Mouse (Mus musculus) mature B cell (primary cell): ENCODE measurements around the gene Gpnmb.

Experiments used
- in situ Hi-C: fragments of 300-500 bp; cut with MboI; formaldehyde crosslinking; loops from 2 replicates; pipeline ENCODE4 v1.14.3; 2019

Gene Gpnmb

GRCm38 (mm10) chr6:49031230-49031629 is 5.1 kb upstream of the Gpnmb start:
- in situ Hi-C loops, result no loop called here

- in situ Hi-C loops, result no loop called here
Observed at GRCm38 (mm10) chr6:49032783-49033182, 3.6 kb upstream of the Gpnmb start.

DNA sequence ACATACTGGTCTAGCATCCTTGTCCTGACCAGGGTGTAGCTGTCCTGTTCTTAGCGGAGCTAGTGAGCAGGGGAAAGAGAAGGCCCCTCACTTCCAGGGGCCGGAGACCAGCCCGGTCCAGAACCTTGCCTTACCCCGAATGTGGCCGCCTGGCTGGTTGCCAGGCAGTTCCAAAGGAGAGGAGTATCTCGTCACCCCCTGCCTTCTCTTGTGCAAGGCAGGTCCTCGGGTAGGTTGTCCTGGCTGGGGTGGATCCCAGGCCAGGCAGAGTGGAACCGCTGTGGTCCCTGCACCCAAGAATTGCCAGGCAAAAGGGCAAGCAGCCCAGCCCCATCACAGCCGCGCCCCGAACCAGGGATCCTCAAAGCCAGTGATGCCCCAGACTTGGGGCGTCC is 919 bp downstream of the Gpnmb start:
- in situ Hi-C loops, result no loop called here

DNA sequence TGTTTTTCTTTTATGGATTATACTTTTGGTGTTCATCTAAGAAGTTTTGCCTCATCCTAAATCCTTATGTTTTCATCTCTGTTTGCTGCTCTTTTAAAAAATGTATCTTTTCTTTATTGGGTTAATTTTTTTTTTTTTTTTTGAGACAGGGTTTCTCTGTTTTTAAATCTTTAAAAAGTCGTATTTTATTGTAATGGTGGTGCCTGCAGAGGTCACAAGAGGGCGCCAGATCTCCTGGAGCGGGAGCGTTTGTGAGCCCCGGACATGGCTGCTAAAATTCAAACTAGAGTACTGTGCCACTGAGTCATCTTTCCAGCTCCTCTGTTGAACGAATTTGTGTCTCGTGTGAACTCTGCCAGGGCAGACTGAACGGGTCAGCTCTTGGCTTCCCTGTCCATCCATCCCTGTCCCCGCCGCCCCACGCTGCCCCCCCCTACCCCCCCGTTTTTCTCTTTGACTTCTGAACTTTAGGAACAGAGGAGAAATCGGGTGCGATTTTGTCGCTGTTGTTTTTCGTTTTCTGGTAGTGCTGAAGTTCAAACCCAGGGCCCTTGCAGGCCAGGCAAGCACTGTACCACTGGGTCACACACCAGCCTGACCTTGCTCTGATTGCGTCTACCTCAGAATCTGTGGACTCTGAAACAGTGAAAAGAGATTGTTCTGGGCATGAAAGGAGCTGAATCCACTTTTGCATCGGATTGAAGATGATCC is 3.3 kb downstream of the Gpnmb start:
- in situ Hi-C loops, result no loop called here

DNA sequence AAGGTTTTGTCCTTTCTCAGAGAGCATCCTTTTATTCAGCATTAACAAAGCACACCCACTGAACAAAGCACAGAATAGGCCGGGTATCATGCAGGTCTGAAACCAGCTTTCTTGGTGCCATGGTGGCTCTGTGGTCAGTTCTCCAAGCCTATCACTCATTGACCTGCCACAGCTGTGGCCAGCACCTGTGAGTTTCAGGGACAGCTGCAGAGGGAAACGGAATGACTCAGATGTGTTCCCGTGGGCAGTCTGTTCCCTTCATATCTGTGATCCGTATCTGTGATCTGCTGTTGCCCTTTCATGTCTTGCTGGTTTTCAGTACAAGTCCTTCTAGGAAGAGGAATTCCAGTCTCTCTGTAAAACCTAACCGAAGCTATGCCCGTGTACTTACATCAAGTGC is 10.2 kb downstream of the Gpnmb start:
- in situ Hi-C loops, result no loop called here

DNA sequence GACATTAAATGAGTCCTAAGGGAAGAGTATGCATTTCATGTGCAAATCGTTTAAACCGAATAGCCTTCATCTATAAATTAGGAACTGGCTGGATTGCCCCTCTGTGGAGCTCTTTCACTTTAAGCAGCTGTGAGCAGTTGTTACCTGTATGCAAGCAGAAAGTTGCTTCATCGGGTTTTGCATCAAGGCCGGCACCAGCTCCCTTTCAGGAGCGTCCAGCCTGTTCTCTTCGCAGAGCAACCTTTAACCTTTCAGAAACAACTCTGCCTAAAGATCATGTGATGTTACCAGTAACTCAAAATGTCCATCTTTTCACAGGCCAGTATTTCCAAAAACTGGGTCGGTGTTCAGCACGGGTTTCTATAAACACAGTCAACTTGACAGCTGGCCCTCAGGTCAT is 10.6 kb downstream of the Gpnmb start:
- in situ Hi-C loops, result no loop called here

- in situ Hi-C loops, result no loop called here
Observed at GRCm38 (mm10) chr6:49047848-49048247, 11.5 kb downstream of the Gpnmb start.

DNA sequence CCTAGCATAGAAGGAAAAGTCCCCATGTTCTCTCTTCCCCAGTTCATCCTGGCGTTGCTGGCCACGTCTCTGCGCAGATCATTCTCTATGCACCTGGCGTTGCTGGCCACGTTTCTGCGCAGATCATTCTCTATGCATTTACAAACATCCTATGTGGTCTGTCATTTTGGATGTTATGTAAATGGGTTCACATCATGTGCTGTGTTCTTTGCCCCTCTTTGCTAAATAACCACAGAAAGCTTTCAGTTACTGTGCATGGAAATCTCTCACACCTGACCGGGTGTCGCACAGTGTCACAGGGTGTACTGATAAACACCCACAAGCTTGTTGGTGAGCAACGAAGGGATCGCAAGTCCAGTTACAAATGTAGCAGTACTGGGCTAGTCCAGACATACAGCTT is 12.0 kb downstream of the Gpnmb start:
- in situ Hi-C loops, result no loop called here

DNA sequence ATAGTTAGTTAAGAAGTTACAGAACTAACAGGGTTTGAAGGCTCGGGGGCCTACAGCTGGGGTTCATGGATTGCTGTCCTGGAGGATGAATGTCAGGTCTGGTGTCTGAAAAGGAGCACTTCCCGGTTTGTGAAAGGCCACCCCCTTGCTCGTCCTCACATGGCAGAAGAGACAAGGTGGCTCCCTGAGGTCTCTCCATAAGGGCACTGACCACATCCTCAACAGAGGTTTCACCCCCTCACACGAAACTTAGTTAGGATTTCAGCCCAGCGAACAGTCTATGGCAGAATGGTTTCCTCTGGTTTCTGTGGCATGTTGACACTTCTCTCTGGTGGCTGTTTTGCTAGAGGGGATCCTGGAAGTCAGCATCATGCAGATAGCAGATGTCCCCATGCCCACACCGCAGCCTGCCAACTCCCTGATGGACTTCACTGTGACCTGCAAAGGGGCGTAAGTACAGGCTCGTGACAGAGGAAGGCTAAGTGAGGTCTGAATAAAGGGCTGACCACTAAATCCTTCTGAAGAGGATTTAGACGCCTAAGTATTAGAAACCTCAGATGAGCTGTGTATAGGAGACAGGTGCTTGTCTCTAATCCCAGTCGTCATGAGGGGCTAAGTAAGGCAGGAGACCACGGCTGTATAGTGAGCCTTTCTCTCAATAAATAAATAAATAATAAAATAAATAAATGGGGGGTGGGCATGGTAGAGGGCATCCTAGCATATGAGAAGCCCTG is 14.5 kb downstream of the Gpnmb start:
- in situ Hi-C loops, result loop anchor here (10.0 kb wide), 1 partner anchor 344 kb away; the partner anchor contains the start of gene Stk31

DNA sequence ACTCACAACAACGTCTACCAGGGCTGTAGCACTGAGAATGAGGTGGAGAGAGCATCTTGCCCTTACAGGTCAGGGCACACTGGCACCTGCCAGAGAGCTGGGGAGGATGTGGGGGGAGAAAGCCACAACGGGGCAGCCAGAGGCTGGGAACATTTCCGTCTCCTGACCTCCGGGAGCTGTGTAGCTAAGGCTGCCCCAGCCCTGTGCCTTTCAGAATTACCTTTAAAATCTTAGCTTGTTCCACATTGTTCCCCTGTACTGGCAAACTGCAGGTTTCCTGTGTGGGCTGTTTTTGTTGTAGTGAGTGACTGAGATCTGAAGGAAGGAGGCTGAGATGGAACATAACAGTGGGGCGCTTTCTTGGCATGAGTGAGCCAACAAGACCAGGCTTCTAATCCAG is 15.8 kb downstream of the Gpnmb start:
- in situ Hi-C loops, result loop anchor here (10.0 kb wide), 1 partner anchor 343 kb away; the partner anchor contains the start of gene Stk31

DNA sequence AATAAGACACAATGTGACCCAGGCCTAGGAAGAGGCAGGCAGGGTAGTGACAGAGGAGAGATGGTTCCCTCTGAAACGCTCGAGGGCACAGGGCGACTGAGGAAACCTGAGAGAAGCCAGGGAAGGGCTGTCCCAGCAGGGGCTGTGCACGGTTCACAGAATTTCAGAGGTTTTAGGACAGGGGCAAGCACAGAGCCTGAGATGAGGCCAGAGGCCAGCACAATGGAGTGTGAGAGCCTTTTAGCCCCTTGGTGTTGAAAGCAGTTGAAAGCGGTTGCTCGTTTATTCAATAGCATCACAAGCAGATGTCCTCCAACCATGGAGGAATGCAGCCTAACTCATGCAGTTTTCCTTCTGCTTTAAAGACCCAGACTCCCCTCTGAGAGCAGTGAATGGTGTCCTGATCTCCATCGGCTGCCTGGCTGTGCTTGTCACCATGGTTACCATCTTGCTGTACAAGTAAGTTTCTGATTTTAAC is 18.9 kb downstream of the Gpnmb start:
- in situ Hi-C loops, result loop anchor here (10.0 kb wide), 1 partner anchor 340 kb away; the partner anchor contains the start of gene Stk31

- in situ Hi-C loops, result loop anchor here (10.0 kb wide), 1 partner anchor 339 kb away; the partner anchor contains the start of gene Stk31
Observed at GRCm38 (mm10) chr6:49056009-49056408, 19.7 kb downstream of the Gpnmb start.

DNA sequence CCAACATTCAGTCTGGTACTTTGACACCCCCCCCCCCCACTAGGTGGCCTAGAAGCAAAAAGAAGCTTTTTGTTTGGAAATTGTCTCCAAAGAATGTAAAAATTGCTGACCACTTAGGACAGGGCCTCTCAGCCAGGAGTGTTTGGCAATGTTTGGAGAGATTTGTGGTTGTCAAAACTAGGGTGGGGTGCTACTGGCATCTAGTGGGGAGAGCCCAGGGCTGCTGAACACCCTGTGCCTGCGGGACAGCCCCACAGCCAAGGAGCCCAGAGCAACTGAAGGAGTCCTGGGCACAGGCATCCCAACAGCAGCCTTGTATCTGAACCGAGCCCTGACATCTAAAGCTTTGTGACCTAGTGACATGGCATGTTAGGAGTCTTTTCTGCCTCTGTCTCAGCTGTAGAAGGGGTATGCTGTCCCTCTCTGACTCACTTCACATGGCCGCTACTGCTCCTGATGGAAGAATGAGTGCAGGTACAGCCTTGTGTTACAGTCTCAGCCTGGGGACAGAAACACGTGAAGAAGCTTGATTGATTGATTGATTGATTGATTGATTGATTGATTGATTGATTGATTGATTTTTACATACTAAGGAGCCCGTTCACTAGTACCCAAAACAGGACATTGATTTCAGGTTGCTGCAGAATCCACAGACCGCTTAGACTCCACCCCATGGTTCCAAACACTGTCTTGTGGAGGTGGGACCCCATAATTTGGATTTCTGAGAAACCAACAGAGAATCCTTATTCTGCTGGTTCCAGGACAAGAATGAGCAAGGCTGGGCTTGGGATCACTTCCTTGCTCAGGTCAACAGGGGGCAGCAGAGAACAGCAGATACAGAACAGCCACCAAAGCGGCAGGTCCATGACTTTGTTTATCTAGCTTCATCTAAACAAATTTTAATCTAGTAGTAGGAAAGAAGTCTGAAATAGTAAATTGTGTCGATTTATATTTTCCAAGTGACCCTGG is 21.0 kb downstream of the Gpnmb start:
- in situ Hi-C loops, result loop anchor here (10.0 kb wide), 1 partner anchor 337 kb away; the partner anchor contains the start of gene Stk31

- in situ Hi-C loops, result no loop called here
Observed at GRCm38 (mm10) chr6:49068361-49068760, 32.0 kb downstream of the Gpnmb start.

DNA sequence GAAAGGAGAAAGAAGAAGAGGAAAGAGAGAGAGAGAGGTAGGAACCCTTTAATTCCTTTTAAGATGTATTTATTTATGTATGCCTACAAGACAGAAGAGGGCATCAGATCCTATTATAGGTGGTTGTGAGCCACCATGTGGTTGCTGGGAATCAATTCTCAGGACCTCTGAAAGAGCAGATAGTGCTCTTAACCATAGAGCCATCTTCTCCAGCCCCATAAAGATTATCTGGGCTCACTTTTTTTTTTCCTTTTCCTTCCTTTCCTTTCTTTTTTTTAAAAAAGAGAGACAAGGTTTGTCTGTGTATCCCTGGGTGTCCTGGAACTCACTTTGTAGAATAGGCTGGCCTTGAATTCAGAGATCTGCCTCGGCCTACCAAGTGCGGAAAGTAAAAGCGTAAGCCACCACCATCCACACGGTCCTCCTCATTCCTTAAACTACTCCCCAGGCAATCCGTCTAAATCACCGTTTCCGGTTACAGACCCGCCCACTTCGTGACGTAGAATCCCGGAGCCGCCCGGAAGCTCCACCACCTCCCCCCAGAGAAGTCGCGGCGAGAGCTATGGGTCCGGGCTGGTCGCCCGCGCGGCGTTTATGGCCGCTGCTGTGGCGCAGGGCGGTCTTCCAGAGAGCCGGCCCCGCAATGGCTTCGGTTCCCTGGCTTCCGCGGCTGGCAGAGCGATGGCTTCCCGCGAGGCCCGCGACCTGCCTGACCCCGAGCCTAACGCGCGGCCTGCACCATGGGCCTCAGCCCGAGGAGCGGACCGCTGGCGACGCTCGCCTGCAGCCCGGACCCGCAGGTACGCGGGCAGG is 37.2 kb downstream of the Gpnmb start, which contains the start of gene Malsu1:
Gene Malsu1 (plus strand): TSS at position 492 of the 813 bp plus-strand sequence.
- in situ Hi-C loops, result no loop called here

- in situ Hi-C loops, result no loop called here
Observed at GRCm38 (mm10) chr6:49074117-49074490, 37.8 kb downstream of the Gpnmb start.

- in situ Hi-C loops, result no loop called here
Observed at GRCm38 (mm10) chr6:49077894-49078293, 41.5 kb downstream of the Gpnmb start.

GRCm38 (mm10) chr6:49079313-49079712 is 43.0 kb downstream of the Gpnmb start:
- in situ Hi-C loops, result no loop called here

DNA sequence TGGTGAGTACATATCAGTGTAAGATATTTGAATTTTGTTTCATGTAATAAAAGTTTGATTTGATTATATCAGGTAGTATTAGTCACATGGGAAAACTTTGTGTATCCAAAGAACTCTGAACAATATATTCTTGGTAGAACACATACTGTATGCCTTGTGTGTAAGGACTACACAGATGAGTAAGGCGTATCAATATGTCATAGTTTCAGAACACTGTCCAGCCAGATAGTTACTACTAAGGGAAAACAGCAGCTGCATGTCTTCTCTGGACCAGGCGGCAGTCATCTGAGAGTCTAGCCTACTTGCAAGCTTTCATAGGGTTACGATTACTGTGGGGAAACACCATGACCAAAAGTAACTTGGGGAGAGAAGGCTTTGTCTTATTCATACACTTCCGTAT is 46.7 kb downstream of the Gpnmb start:
- in situ Hi-C loops, result no loop called here

DNA sequence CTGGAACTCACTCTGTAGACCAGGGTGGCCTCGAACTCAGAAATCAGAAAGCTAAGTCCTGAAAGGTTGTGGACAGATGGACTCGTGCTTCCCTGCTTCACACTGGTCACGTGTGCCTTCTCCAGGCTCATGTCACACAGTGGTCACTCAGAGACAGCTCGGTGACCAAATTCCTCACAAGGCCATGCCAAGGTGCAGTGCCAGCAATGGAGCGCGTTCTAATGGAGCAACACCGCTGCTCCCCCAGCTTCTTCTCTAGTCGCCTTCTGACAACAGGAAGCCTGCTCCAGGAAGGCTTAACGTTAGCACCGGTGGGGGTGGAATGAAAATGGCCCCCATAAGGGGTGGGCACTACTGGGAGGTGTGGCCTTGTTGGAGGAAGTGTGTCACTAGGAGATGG is 58.6 kb downstream of the Gpnmb start:
- in situ Hi-C loops, result no loop called here

- in situ Hi-C loops, result no loop called here
Observed at GRCm38 (mm10) chr6:49096421-49096820, 60.1 kb downstream of the Gpnmb start.
